Mouse (Mus musculus) liver, adult 2 months (tissue): Measurements from ENCODE around the gene BC005624. TPM values are rescaled to one million over a fixed set of nuclear protein-coding genes. Genes with fewer than 3 reads are reported as not detected.
"Not testable (repeated sequence)": the region's sequence is repeated elsewhere in the genome, so short reads cannot be mapped to it uniquely, and the experiment has no call there.

Source experiments
- DNase-seq: peaks from one replicate; pipeline ENCODE4 v3.0.0-alpha.2; 2011; ENCODE audit warnings: low read depth, low spot score; ENCODE audit errors: extremely low read depth
- H3K27ac ChIP-seq: fragments of 200-500 bp; replicated peaks from 2 replicates; pipeline ENCODE4 v1.5.1; 2012; ENCODE audit warnings: low read depth, mild to moderate bottlenecking, control low read depth, inconsistent platforms, low read length; ENCODE audit not compliant: insufficient read depth
- H3K27me3 ChIP-seq: fragments of 200-500 bp; 2 replicates; pipeline ENCODE4 v1.6.1; 2012; ENCODE audit warnings: mild to moderate bottlenecking, moderate library complexity, low read length, inconsistent platforms; ENCODE audit not compliant: control insufficient read depth, insufficient read depth
- H3K36me3 ChIP-seq: fragments of 200-500 bp; 2 replicates; pipeline ENCODE4 v1.6.1; 2012; ENCODE audit warnings: low read length, inconsistent platforms; ENCODE audit not compliant: control insufficient read depth, insufficient read depth
- H3K4me1 ChIP-seq: fragments of 200-500 bp; 2 replicates; pipeline ENCODE4 v1.6.1; 2011; ENCODE audit warnings: low read length; ENCODE audit not compliant: control insufficient read depth, insufficient read depth
- H3K4me3 ChIP-seq: fragments of 200-500 bp; 2 replicates; pipeline ENCODE4 v1.5.1; 2011; ENCODE audit warnings: low read depth, mild to moderate bottlenecking, control low read depth, low read length, moderate library complexity; ENCODE audit not compliant: insufficient read depth
- H3K79me2 ChIP-seq: fragments of 200-500 bp; 2 replicates; pipeline ENCODE4 v1.6.1; 2012; ENCODE audit warnings: inconsistent platforms, mild to moderate bottlenecking, low read length, moderate library complexity; ENCODE audit not compliant: control insufficient read depth, insufficient read depth
- H3K9ac ChIP-seq: fragments of 200-500 bp; 2 replicates; pipeline ENCODE4 v1.6.1; 2012; ENCODE audit warnings: low read depth, mild to moderate bottlenecking, control low read depth, inconsistent platforms, low read length
- CTCF ChIP-seq: fragments of 200-500 bp; IDR thresholded peaks from 2 replicates; pipeline ENCODE4 v1.5.1; 2011; ENCODE audit warnings: low read depth, low read length, control low read depth
- POLR2A ChIP-seq: fragments of 200-500 bp; IDR thresholded peaks from 2 replicates; pipeline ENCODE4 v1.6.1; 2011; ENCODE audit warnings: low read length, control low read depth; ENCODE audit not compliant: insufficient read depth; ENCODE audit errors: extremely low read depth
- WGBS: fragments of 180-500 bp; shearing (Covaris S2); methylation state at CpG from one replicate; pipeline ENCODE4 v1.1.7; 2018; 5-methylcytosine and 5-hydroxymethylcytosine counted together
- polyA plus RNA-seq: library from polyadenylated mRNA; depleted of rRNA; stranded (reverse); fragments of >200 nt; gene quantifications from 2 replicates; pipeline ENCODE4 v1.2.3, GENCODE M21; 2012
- total RNA-seq: library from RNA; depleted of rRNA; stranded (reverse); fragments of >200 nt; gene quantifications from 2 replicates; pipeline ENCODE4 v1.2.3, GENCODE M21; 2014

Gene BC005624
- total and polyA plus RNA-seq, 2 experiments = 11.7 to 16.6 TPM

- Histone ChIP-seq H3K27ac (peak within 1 kb of the TSS; percentile 91), H3K27me3 (no peaks in the 10 kb centered on the region), H3K9ac (peak within 1 kb of the TSS; percentile 100), H3K4me3 (peak within 1 kb of the TSS; percentile 99), H3K79me2 (peaks cover 28% of the 10 kb centered on the region; the same call in 1 of the 2 replicates), H3K4me1 (peaks cover 30% of the 10 kb centered on the region), H3K36me3 (peaks cover 20% of the 10 kb centered on the region)
- WGBS = under 1% methylated on average over 60 of the region's 60 CpGs
- peak; percentile 85 for DNase-seq
- TF ChIP-seq CTCF (peak; percentile 40), POLR2A (peak; percentile 94)
Measured at GRCm38 (mm10) chr2:30952824-30953490, 29.0 kb downstream of the BC005624 start, which contains the start of gene Tor1b. Gene Tor1b, plus strand, starts transcription at chr2:30952959.

GRCm38 (mm10) chr2:30952457-30952823, 29.6 kb downstream of the BC005624 start:
- Histone ChIP-seq H3K79me2 (peaks cover 28% of the 10 kb centered on the region; the same call in 1 of the 2 replicates), H3K4me1 (peaks cover 28% of the 10 kb centered on the region), H3K9ac (no peak overlapping the region), H3K36me3 (peaks cover 17% of the 10 kb centered on the region), H3K27ac (peak overlapping the region; percentile 43), H3K27me3 (no peaks in the 10 kb centered on the region), H3K4me3 (peak overlapping the region; percentile 99; the same call in 1 of the 2 replicates)
- DNase-seq = no peak
- TF ChIP-seq POLR2A (no peak), CTCF (no peak)
- 29% methylated on average over 5 of the region's 5 CpGs for WGBS

GRCm38 (mm10) chr2:30942603-30943011, 39.4 kb downstream of the BC005624 start:
- 22% methylated on average over 16 of the region's 16 CpGs for WGBS
- no peaks in the 10 kb centered on the region for H3K79me2 ChIP-seq
- no peaks in the 10 kb centered on the region for H3K36me3 ChIP-seq
- H3K27ac ChIP-seq = no peak overlapping the region
- TF ChIP-seq CTCF (peak; percentile 95), POLR2A (no peak)
- H3K4me3 ChIP-seq = peak overlapping the region; percentile 51
- H3K4me1 ChIP-seq = no peaks in the 10 kb centered on the region
- DNase-seq = peak; percentile 67
- H3K27me3 ChIP-seq = no peaks in the 10 kb centered on the region
- H3K9ac ChIP-seq = no peak overlapping the region

GRCm38 (mm10) chr2:30942116-30942515, 39.9 kb downstream of the BC005624 start:
- not testable (repeated sequence) for H3K27me3 ChIP-seq, H3K4me1 ChIP-seq, DNase-seq, H3K9ac ChIP-seq, H3K4me3 ChIP-seq, H3K79me2 ChIP-seq, H3K36me3 ChIP-seq, H3K27ac ChIP-seq
- WGBS = 60% methylated on average over 7 of the region's 7 CpGs

GRCm38 (mm10) chr2:30941586-30941985, 40.4 kb downstream of the BC005624 start:
- no peak for TF ChIP-seq POLR2A
- WGBS = 86% methylated on average over 5 of the region's 5 CpGs
- DNase-seq = no peak

GRCm38 (mm10) chr2:30938574-30938991, 43.4 kb downstream of the BC005624 start:
- no peak overlapping the region for H3K4me3 ChIP-seq
- H3K4me1 ChIP-seq = no peaks in the 10 kb centered on the region
- WGBS = 51% methylated on average over 4 of the region's 4 CpGs
- no peak overlapping the region for H3K9ac ChIP-seq
- no peaks in the 10 kb centered on the region for H3K27me3 ChIP-seq
- no peak for TF ChIP-seq POLR2A
- H3K27ac ChIP-seq = no peak overlapping the region
- H3K36me3 ChIP-seq = no peaks in the 10 kb centered on the region
- H3K79me2 ChIP-seq = no peaks in the 10 kb centered on the region
- DNase-seq = no peak

More at GRCm38 (mm10) chr2:30941586-30941985, 40.4 kb downstream of the BC005624 start:
- Histone ChIP-seq H3K9ac (no peak overlapping the region), H3K79me2 (no peaks in the 10 kb centered on the region), H3K4me3 (no peak overlapping the region), H3K4me1 (no peaks in the 10 kb centered on the region), H3K27me3 (no peaks in the 10 kb centered on the region), H3K27ac (no peak overlapping the region), H3K36me3 (no peaks in the 10 kb centered on the region)
